Mouse (Mus musculus) neural tube, embryonic 14.5 days (tissue): ENCODE measurements around the gene Cdipt. TPM values are rescaled to one million over a fixed set of nuclear protein-coding genes. Genes with fewer than 3 reads are reported as not detected.
A peak's percentile ranks its signal among the peaks of the same experiment; 100 is the strongest.

Experiments used
- ATAC-seq: fragments of 200-750 bp; cut with Nextera tagmentation; 2 replicates; pipeline ENCODE4 v1.8.0; 2017; ENCODE audit warnings: low read depth, mild to moderate bottlenecking, moderate TSS enrichment, moderate library complexity
- H3K27ac ChIP-seq: fragments of 300-500 bp; sonication (generic); 2 replicates; pipeline ENCODE4 v1.5.1; 2014; ENCODE audit warnings: low read depth, mild to moderate bottlenecking, control low read depth, low read length, moderate library complexity, mixed read lengths
- H3K27me3 ChIP-seq: fragments of 300-500 bp; sonication (generic); 2 replicates; pipeline ENCODE4 v1.6.1; 2014; ENCODE audit warnings: low read length; ENCODE audit not compliant: control insufficient read depth, insufficient read depth
- H3K36me3 ChIP-seq: fragments of 300-500 bp; sonication (generic); 2 replicates; pipeline ENCODE4 v1.6.1; 2014; ENCODE audit warnings: low read length, mixed read lengths; ENCODE audit not compliant: control insufficient read depth, insufficient read depth
- H3K4me1 ChIP-seq: fragments of 300-500 bp; sonication (generic); 2 replicates; pipeline ENCODE4 v1.6.1; 2014; ENCODE audit warnings: low read length; ENCODE audit not compliant: control insufficient read depth, insufficient read depth
- H3K4me2 ChIP-seq: fragments of 300-500 bp; sonication (generic); 2 replicates; pipeline ENCODE4 v1.6.1; 2014; ENCODE audit warnings: mild to moderate bottlenecking, low read depth, low read length, control low read depth
- H3K4me3 ChIP-seq: fragments of 300-500 bp; sonication (generic); 2 replicates; pipeline ENCODE4 v1.5.1; 2014; ENCODE audit warnings: low read depth, low read length, control low read depth, mixed read lengths
- H3K9ac ChIP-seq: fragments of 300-500 bp; sonication (generic); replicated peaks from 2 replicates; pipeline ENCODE4 v1.6.1; 2014; ENCODE audit warnings: low read depth, mild to moderate bottlenecking, control low read depth, low read length, mixed read lengths
- H3K9me3 ChIP-seq: fragments of 300-500 bp; sonication (generic); 2 replicates; pipeline ENCODE4 v1.6.1; 2016; ENCODE audit warnings: low read length; ENCODE audit not compliant: control insufficient read depth
- WGBS: fragments of 180-500 bp; shearing (Covaris S2); extraction: QIAGEN DNeasy Blood & Tissue Kit; methylation state at CpG from one replicate; pipeline ENCODE4 v1.1.7; 2014; 5-methylcytosine and 5-hydroxymethylcytosine counted together
- polyA plus RNA-seq: library from polyadenylated mRNA; unstranded; fragments of >200 nt; fragmentation: Nextera tagmentation; extraction: Ambion mirVana; gene quantifications from 2 replicates; pipeline ENCODE4 v1.2.1, GENCODE M21; 2014

The Cdipt gene
- polyA plus RNA-seq, 1 experiment from 2014 or later, result 105 TPM

- H3K27ac ChIP-seq, result peak overlapping the region; percentile 4; the same call in 1 of the 2 replicates
Measured at GRCm38 (mm10) chr7:127018416-127019305, 42.9 kb downstream of the Cdipt start.

DNA sequence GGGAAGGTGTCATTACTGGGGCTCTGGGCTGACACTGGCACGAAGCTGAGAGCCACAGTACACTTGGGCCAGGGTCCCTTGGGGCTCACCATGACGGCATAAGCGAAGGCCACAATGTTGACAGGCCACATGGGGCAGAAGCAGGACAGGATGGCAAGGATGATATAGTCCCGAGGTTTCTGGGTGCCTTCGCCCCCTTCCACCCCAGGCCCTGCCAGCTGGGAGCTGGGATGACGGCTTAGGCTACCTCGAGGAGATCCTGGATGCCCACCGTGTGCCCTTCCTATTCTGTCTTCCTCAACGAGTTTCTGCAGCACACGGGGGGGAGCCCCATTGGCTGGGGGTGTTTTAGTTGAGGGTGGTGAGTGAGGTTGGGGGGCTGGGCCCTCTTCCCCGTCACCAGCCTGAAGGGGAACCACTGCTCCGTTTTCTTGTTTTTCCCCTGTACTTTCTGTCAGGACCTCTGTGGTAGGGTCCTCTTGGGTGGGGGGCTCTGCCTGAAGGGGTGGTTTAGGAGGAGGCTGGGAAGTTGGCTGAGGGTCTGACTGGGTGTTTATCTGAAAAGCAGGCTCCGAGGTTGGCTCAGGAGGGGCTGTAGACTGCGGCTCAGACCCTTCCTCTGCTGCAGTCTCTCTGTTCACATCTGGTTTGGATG, 43.7 kb downstream of the Cdipt start:
- no peak for ATAC-seq
- Histone ChIP-seq H3K27ac (no peak overlapping the region; the same call in 1 of the 2 replicates), H3K27me3 (no peaks in the 10 kb centered on the region), H3K36me3 (peaks cover 19% of the 10 kb centered on the region), H3K4me2 (peak overlapping the region; percentile 72), H3K9ac (peak overlapping the region; percentile 69; the same call in 1 of the 2 replicates), H3K4me1 (peaks cover 66% of the 10 kb centered on the region), H3K9me3 (no peaks in the 10 kb centered on the region), H3K4me3 (peak overlapping the region; percentile 51; the same call in 1 of the 2 replicates)
- WGBS, result 85% methylated on average over 14 of the region's 14 CpGs

More at GRCm38 (mm10) chr7:127018416-127019305, 42.9 kb downstream of the Cdipt start:
- WGBS, result 91% methylated on average over 15 of the region's 15 CpGs
- Histone ChIP-seq H3K4me1 (peaks cover 59% of the 10 kb centered on the region), H3K4me2 (peak overlapping the region; percentile 98; the same call in 1 of the 2 replicates), H3K36me3 (peaks cover 16% of the 10 kb centered on the region), H3K9me3 (no peaks in the 10 kb centered on the region), H3K27me3 (no peaks in the 10 kb centered on the region), H3K4me3 (no peak overlapping the region), H3K9ac (no peak overlapping the region)
- no peak for ATAC-seq

GRCm38 (mm10) chr7:127020031-127020430, 44.3 kb downstream of the Cdipt start:
- Histone ChIP-seq H3K4me2 (peak overlapping the region; percentile 72), H3K27me3 (no peaks in the 10 kb centered on the region), H3K9ac (peak overlapping the region; percentile 69; the same call in 1 of the 2 replicates), H3K9me3 (no peaks in the 10 kb centered on the region), H3K36me3 (peaks cover 22% of the 10 kb centered on the region), H3K27ac (no peak overlapping the region), H3K4me3 (peak overlapping the region; percentile 51), H3K4me1 (peaks cover 69% of the 10 kb centered on the region)
- 69% methylated on average over 3 of the region's 3 CpGs for WGBS
- ATAC-seq, result no peak

- Histone ChIP-seq H3K27me3 (no peaks in the 10 kb centered on the region), H3K4me2 (peak overlapping the region; percentile 72), H3K9me3 (no peaks in the 10 kb centered on the region), H3K27ac (peak overlapping the region; percentile 77), H3K4me3 (peak overlapping the region; percentile 51), H3K9ac (peak overlapping the region; percentile 69), H3K4me1 (peaks cover 66% of the 10 kb centered on the region), H3K36me3 (peaks cover 22% of the 10 kb centered on the region)
- 40% methylated on average over 5 of the region's 5 CpGs for WGBS
- no peak for ATAC-seq
Measured at GRCm38 (mm10) chr7:127020491-127020890, 44.8 kb downstream of the Cdipt start.

DNA sequence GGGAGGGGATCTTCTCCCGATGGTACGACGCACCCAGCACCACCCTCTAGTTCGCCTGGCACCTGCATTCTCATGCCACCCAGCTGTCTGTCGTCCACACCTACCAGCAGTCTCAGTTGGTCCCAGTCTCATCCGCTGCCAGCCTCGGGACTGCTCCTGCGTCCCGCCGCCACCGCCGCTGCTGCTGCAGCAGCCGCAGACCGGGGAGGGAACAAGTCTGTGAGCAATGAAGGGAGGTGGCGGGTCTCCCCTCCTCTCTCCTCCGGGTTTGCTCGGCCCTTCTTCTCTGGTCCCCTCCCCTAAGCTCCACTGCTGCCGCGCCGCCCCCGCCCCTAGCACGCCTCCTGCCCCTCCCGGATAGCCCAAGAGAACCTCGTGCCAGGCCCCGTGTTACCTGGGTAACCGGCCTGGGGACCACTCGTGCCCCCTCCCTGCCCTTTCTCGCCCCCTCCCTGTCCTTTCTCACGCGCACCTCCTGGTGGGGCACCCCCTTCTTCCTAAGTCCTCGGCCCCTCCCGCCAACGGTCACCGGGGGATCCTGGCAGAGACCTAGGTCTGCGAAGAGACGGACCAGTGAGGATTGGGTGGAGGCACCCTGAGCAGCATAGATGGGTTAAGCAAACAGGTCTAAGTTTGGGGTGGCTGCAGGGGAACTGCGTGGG, 45.3 kb downstream of the Cdipt start, which contains the start of the genes Gm42742 and Prrt2:
Gene Gm42742, minus strand, starts transcription at position 197 of the 662 bp plus-strand sequence.
Gene Prrt2, minus strand, starts transcription at position 311 of the 662 bp plus-strand sequence.
- H3K27ac ChIP-seq, result peak within 1 kb of the TSS; percentile 77
- peak within 1 kb of the TSS; percentile 51 for H3K4me3 ChIP-seq
- H3K36me3 ChIP-seq, result peaks cover 22% of the 10 kb centered on the region
- under 1% methylated on average over 37 of the region's 37 CpGs for WGBS
- ATAC-seq, result peak; percentile 4; the same call in 1 of the 2 replicates
- peaks cover 61% of the 10 kb centered on the region for H3K4me1 ChIP-seq
- H3K4me2 ChIP-seq, result peak within 1 kb of the TSS; percentile 72
- H3K27me3 ChIP-seq, result no peaks in the 10 kb centered on the region
- peak within 1 kb of the TSS; percentile 69 for H3K9ac ChIP-seq
- H3K9me3 ChIP-seq, result no peaks in the 10 kb centered on the region

- Histone ChIP-seq H3K36me3 (peaks cover 22% of the 10 kb centered on the region), H3K27ac (peak overlapping the region; percentile 68), H3K4me2 (peak overlapping the region; percentile 72), H3K4me3 (peak overlapping the region; percentile 51), H3K9ac (peak overlapping the region; percentile 69), H3K9me3 (no peaks in the 10 kb centered on the region), H3K4me1 (peaks cover 59% of the 10 kb centered on the region), H3K27me3 (no peaks in the 10 kb centered on the region)
- ATAC-seq, result no peak
- 42% methylated on average over 5 of the region's 5 CpGs for WGBS
Measured at GRCm38 (mm10) chr7:127021563-127022527, 46.1 kb downstream of the Cdipt start.

DNA sequence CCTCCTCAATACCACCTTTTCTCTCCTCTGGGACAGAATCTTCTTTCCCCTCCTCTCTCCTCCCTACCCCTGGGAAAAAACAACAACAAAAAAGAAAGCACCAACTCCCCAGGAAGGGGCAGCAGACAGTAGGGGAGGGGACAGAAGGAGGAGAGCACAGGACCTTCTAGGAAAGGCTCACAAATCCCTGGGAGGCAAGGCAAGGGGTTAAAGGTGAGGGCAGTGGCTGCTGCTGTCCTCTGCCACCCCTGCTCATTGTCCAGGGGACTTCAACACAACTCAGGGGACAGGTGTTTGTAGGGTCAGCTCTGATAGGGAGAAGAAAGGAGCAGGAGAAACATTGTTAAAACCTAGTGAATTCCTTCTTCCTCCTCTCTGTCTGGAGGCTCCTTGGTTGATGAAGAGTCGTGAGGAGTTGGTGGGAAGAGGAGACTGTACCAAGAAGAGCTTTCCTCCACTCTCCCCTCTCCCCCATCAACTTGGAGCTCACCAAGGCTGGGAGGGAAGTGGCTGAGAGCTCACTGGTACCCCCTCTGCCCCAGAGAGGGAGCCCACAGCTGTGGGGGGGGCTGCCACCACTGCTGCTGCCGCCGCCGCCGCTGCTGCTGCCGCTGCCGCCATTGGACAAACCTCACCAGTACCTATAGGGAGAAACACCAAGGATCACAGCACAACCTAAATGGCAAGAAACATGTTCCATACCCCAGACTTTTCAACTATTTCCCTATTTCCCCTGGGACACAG, 47.0 kb downstream of the Cdipt start:
- Histone ChIP-seq H3K4me1 (peaks cover 59% of the 10 kb centered on the region), H3K4me2 (peak overlapping the region; percentile 98), H3K36me3 (peaks cover 22% of the 10 kb centered on the region), H3K27me3 (no peaks in the 10 kb centered on the region), H3K4me3 (no peak overlapping the region), H3K9me3 (no peaks in the 10 kb centered on the region), H3K27ac (no peak overlapping the region), H3K9ac (no peak overlapping the region)
- no peak for ATAC-seq
- WGBS, result 76% methylated on average over 7 of the region's 7 CpGs
